In the genomic region with DNA sequence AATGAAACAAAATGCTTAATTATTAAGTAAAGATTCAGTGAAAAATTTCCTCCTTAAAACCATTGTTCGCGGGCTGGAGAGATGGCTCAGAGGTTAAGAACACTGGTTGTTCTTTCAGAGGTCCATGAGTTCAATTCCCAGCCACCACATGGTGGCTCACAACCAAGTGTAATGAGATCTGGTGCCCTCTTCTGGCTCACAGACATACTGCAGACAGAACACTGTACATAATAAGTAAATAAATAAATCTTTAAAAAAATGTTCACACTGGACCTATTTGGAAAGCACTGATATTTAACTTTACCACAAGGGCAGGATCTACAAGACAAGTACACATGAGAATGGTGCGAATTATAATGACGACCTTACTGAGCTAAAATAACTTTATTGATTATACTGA, we compare ENCODE assay signal across 8 mouse cellular contexts. TPM values are rescaled to one million over a fixed set of nuclear protein-coding genes. Genes with fewer than 3 reads are reported as not detected.
DNase-seq lines count a peak whose midpoint lies in the region; ATAC-seq and TF ChIP-seq lines count a peak whose summit lies in the region.

No protein-coding gene starts in this region.

- no peak for DNase-seq in left cerebral cortex, adult 2 months (ENCODE audit: extremely low spot score in 1 of 2, low spot score in 2 of 2)
- DNase-seq in left cerebral cortex, adult 18-20 months (ENCODE audit: low spot score in 2 of 2): no peak
- no peak for DNase-seq in Patski (ENCODE audit: low read depth, low spot score)
- peak; percentile 49 for DNase-seq in kidney, postnatal 0 days (ENCODE audit: low spot score)
- no peak for DNase-seq in midbrain, embryonic 10.5 days (ENCODE audit: low spot score)
- no peak for DNase-seq in ovary, postnatal 10 days (ENCODE audit: low spot score)
- no peak for DNase-seq in urinary bladder, adult 18-20 months (ENCODE audit: low spot score in 2 of 2)

- peaks cover 16% of the 10 kb centered on the region for H3K4me1 ChIP-seq in forebrain, embryonic 13.5 days
- peaks cover 3% of the 10 kb centered on the region for H3K4me1 ChIP-seq in kidney, postnatal 0 days (replicated peaks; ENCODE audit: insufficient read depth, low read length)
- peaks cover 16% of the 10 kb centered on the region for H3K4me1 ChIP-seq in midbrain, embryonic 10.5 days

- H3K9me3 ChIP-seq in forebrain, embryonic 13.5 days (replicated peaks): no peaks in the 10 kb centered on the region
- H3K9me3 ChIP-seq in kidney, postnatal 0 days (replicated peaks; ENCODE audit: low read length): no peaks in the 10 kb centered on the region
- H3K9me3 ChIP-seq in midbrain, embryonic 10.5 days (replicated peaks): no peaks in the 10 kb centered on the region

- 0 out of 2 replicates have a peak overlapping the region, but pooled peaks have one; percentile 99 for H3K27ac ChIP-seq in left cerebral cortex, adult 2 months
- no peak overlapping the region for H3K27ac ChIP-seq in forebrain, embryonic 13.5 days
- H3K27ac ChIP-seq in kidney, postnatal 0 days: 0 out of 2 replicates have a peak overlapping the region, but pooled peaks have one; percentile 87
- no peak overlapping the region for H3K27ac ChIP-seq in midbrain, embryonic 10.5 days (replicated peaks)

- H3K4me2 ChIP-seq in forebrain, embryonic 13.5 days: peak overlapping the region; percentile 83
- peak overlapping the region; percentile 79 for H3K4me2 ChIP-seq in kidney, postnatal 0 days (ENCODE audit: low read length)

- POLR2A ChIA-PET in Patski (lab: Charles Lee): interaction anchor here (0.7 kb wide), 1 partner anchor 16 kb away, joined by 3 read pairs; no protein-coding TSS in a partner anchor

- no peak for ATAC-seq in Patski
- no peak for ATAC-seq in forebrain, embryonic 13.5 days
- ATAC-seq in kidney, postnatal 0 days (replicated peaks; ENCODE audit: low FRiP score, low read depth): no peak

- no peak overlapping the region for H3K9ac ChIP-seq in forebrain, embryonic 13.5 days
- no peak overlapping the region for H3K9ac ChIP-seq in kidney, postnatal 0 days (ENCODE audit: low read depth, low read length)

- 38% methylated on average over 4 of the region's 4 CpGs for WGBS in forebrain, embryonic 13.5 days
- WGBS in kidney, postnatal 0 days: 44% methylated on average over 4 of the region's 4 CpGs
- WGBS in midbrain, embryonic 10.5 days: 39% methylated on average over 4 of the region's 4 CpGs

- H3K27me3 ChIP-seq in Patski: no peaks in the 10 kb centered on the region
- no peaks in the 10 kb centered on the region for H3K27me3 ChIP-seq in forebrain, embryonic 13.5 days
- H3K27me3 ChIP-seq in kidney, postnatal 0 days (ENCODE audit: insufficient read depth, low read length): no peaks in the 10 kb centered on the region
- no peaks in the 10 kb centered on the region for H3K27me3 ChIP-seq in midbrain, embryonic 10.5 days (ENCODE audit: low read depth, poor library complexity, severe bottlenecking)

- in situ Hi-C loops in Patski (cut with MboI; ENCODE audit: low pct_unique_long_range_greater_than_20kb): no loop called here

- peak; percentile 58 for TF ChIP-seq CTCF in left cerebral cortex, adult 2 months (IDR thresholded peaks at IDR 0.05)
- peak; percentile 68 for TF ChIP-seq CTCF in Patski (IDR thresholded peaks at IDR 0.05)
- peak; percentile 73 for TF ChIP-seq CTCF in kidney, postnatal 0 days (IDR thresholded peaks at IDR 0.05; ENCODE audit: low read depth)

- intact Hi-C loops in left cerebral cortex, adult 2 months (cut with DNase I): no loop called here

- CTCF ChIA-PET in Patski (lab: Charles Lee): no interaction called here

- no peaks in the 10 kb centered on the region for H3K36me3 ChIP-seq in forebrain, embryonic 13.5 days (ENCODE audit: poor library complexity, severe bottlenecking)
- H3K36me3 ChIP-seq in kidney, postnatal 0 days (ENCODE audit: insufficient read depth, low read length): no peaks in the 10 kb centered on the region
- no peaks in the 10 kb centered on the region for H3K36me3 ChIP-seq in midbrain, embryonic 10.5 days

- H3K4me3 ChIP-seq in left cerebral cortex, adult 2 months: peak overlapping the region; percentile 98; the same call in 1 of the 2 replicates
- H3K4me3 ChIP-seq in forebrain, embryonic 13.5 days: peak overlapping the region; percentile 93; the same call in 1 of the 2 replicates
- H3K4me3 ChIP-seq in kidney, postnatal 0 days (replicated peaks; ENCODE audit: low read depth, low read length): peak overlapping the region; percentile 92
- peak overlapping the region; percentile 94 for H3K4me3 ChIP-seq in midbrain, embryonic 10.5 days

RNA-seq across cellular contexts. Expression of a gene that starts 0.7 kb away (rescaled TPM):
- 100 to 1,000 TPM; 113 to 133 TPM for total RNA-seq in left cerebral cortex, adult 2 months (2021)
- 100 to 1,000 TPM; 123 to 134 TPM for total RNA-seq in left cerebral cortex, adult 18-20 months (2021)
- 206 TPM for polyA plus RNA-seq in Patski (2021)
- 141 and 146 TPM in 2 replicates for polyA plus RNA-seq in forebrain, embryonic 13.5 days (2015; fragmentation: Nextera tagmentation; extraction: Ambion mirVana)
- polyA plus RNA-seq in kidney, postnatal 0 days (2015; fragmentation: Nextera tagmentation; extraction: Ambion mirVana): 307 and 315 TPM in 2 replicates
- polyA plus RNA-seq in midbrain, embryonic 10.5 days (2016; fragmentation: Nextera tagmentation; extraction: Ambion mirVana): 170 and 176 TPM in 2 replicates

RNA-seq across cellular contexts. Expression of a gene that starts 26.0 kb away (rescaled TPM):
- under 1 TPM; 0.41 to 0.58 TPM for total RNA-seq in left cerebral cortex, adult 2 months (2021)
- total RNA-seq in left cerebral cortex, adult 18-20 months (2021): under 1 TPM; 0.30 TPM
- 0.01 TPM for polyA plus RNA-seq in Patski (2021)
- polyA plus RNA-seq in forebrain, embryonic 13.5 days (2015; fragmentation: Nextera tagmentation; extraction: Ambion mirVana): 0.17 and 0.23 TPM in 2 replicates
- 0.05 and 0.09 TPM in 2 replicates for polyA plus RNA-seq in kidney, postnatal 0 days (2015; fragmentation: Nextera tagmentation; extraction: Ambion mirVana)
- 0.04 and 0.05 TPM in 2 replicates for polyA plus RNA-seq in midbrain, embryonic 10.5 days (2016; fragmentation: Nextera tagmentation; extraction: Ambion mirVana)

Comparison
In these comparisons a context has a peak if more than half of its experiments do, and no peak if none do; other contexts are left out.
1. H3K27ac ChIP-seq: peak in left cerebral cortex, adult 2 months (single experiment) and kidney, postnatal 0 days (single experiment); none in forebrain, embryonic 13.5 days (single experiment) and midbrain, embryonic 10.5 days (single experiment).
2. Peak in every context shown above with its lines, with median percentiles within 50 percentile points of each other: H3K4me3 ChIP-seq and CTCF ChIP-seq.